Mouse (Mus musculus): ENCODE measurements around the gene Xlr. TPM values are rescaled to one million over a fixed set of nuclear protein-coding genes. Genes with fewer than 3 reads are reported as not detected.
"Not testable (repeated sequence)": the region's sequence is repeated elsewhere in the genome, so short reads cannot be mapped to it uniquely, and the experiment has no call there.

Gene Xlr
- polyA plus RNA-seq (2012; rRNA removed), result 0.87 and 1.1 TPM in 2 replicates

DNA sequence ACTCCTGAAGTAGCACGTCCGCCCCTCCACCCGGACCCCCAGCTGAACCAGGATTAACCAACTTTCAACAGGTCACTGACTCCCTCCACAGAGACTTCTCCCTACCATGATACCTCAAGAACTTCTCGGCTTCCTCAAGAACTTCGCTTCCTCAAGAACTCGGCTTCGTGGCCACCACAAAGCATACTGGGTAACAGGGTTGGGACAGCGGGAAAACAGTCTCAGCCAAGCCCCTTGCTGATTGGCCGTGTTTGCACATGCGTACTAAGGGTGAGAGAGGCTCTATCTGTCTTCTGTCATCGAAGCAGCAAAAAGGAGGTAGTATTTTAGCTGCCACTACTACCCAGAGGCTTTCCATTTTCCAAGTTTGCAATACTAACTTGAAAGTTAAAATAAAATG lies at the start of gene Xlr:
Gene Xlr (minus strand): TSS at position 188 of the 400 bp plus-strand sequence.
- not testable (repeated sequence) for H3K27me3 ChIP-seq (ENCODE audit: control insufficient read depth, insufficient read depth, low read length); DNase-seq; H3K4me3 ChIP-seq (replicated peaks; ENCODE audit: insufficient read depth, low read depth, low read length); H3K27ac ChIP-seq (ENCODE audit: insufficient read depth, low read length); H3K4me1 ChIP-seq (ENCODE audit: control insufficient read depth, insufficient read depth, low read length)
- WGBS, result 87% methylated on average over 11 of the region's 11 CpGs

DNA sequence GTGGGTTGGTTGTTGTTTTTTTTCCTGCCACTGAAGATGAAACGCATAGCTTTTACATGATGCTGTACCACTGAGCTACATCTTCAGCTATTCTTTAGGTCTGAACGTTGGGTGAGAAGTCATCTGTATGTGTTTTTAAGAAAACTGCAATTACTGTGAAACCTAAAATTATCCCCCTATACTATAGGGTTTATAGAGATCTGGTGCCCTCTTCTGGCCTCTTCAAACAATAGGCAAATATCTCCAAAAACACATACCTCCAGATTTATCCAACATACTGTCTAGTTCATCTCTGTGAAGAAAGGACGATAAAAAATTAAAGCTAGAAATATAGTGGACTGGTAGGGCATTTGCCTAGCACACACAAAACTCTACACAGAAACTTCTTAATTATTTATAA lies 1.6 kb upstream of the Xlr start:
- TF ChIP-seq POLR2A (IDR thresholded peaks at IDR 0.05; ENCODE audit: borderline replicate concordance, insufficient read depth, low read length) (no peak), CTCF (IDR thresholded peaks at IDR 0.05; ENCODE audit: borderline replicate concordance, insufficient read depth, low read depth, low read length) (no peak)
- Histone ChIP-seq H3K4me1 (ENCODE audit: control insufficient read depth, insufficient read depth, low read length) (no peaks in the 10 kb centered on the region), H3K27me3 (ENCODE audit: control insufficient read depth, insufficient read depth, low read length) (no peaks in the 10 kb centered on the region), H3K4me3 (replicated peaks; ENCODE audit: insufficient read depth, low read depth, low read length) (no peak overlapping the region), H3K27ac (ENCODE audit: insufficient read depth, low read length) (no peak overlapping the region)
- WGBS, result 28% methylated on average over 3 of the region's 3 CpGs
- no peak for DNase-seq

DNA sequence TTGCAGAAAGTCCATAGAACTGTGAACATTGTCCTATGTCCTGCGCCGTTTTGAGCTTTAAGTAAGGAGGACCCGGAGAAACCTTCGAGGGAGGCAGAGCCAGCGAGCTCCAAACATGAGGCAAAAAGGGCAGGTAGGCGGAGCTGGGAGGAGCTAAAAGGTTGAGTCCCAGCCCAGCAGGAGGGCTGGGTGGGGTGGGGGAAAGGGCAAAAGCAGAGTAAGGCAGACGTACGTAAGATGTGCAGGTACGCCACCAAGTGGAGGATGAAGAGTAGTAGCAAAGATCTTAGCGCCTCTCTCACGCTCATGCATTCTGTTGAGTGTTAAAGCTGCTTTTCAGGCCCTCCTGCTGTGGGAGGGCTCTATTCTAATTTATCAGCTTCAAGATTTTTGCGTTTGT lies 21.2 kb downstream of the Xlr start, which contains the start of gene Zfp36l3:
Gene Zfp36l3 (minus strand): TSS at position 119 of the 400 bp plus-strand sequence.
- no peak within 1 kb of the TSS for H3K27ac ChIP-seq (ENCODE audit: insufficient read depth, low read length)
- TF ChIP-seq CTCF (IDR thresholded peaks at IDR 0.05; ENCODE audit: borderline replicate concordance, insufficient read depth, low read depth, low read length), result no peak
- no peak for TF ChIP-seq POLR2A (IDR thresholded peaks at IDR 0.05; ENCODE audit: borderline replicate concordance, insufficient read depth, low read length)
- no peaks in the 10 kb centered on the region for H3K27me3 ChIP-seq (ENCODE audit: control insufficient read depth, insufficient read depth, low read length)
- DNase-seq, result no peak
- no peaks in the 10 kb centered on the region for H3K4me1 ChIP-seq (ENCODE audit: control insufficient read depth, insufficient read depth, low read length)
- no peak within 1 kb of the TSS for H3K4me3 ChIP-seq (replicated peaks; ENCODE audit: insufficient read depth, low read depth, low read length)
- 93% methylated on average over 12 of the region's 12 CpGs for WGBS

DNA sequence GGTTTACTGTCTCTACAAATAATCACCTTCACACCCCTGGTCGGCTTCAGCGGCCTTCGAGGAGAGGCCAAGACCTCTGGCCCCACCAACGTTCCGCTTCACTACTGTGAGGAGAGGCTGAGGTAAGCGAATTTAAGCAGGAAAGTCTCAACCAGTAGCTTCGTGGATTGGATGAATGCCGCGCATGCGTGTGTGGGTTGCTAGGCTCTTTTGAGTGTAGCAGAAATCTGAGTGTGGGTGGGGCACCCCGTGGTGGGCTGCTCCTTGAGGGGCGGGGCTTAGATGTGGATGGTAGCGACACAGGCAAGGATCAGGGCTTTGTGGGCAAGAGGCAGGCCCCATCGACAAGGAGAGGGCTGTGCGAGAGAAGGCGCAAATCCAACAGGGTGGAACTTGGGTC lies 39.8 kb downstream of the Xlr start, which contains the start of gene 1700013H16Rik:
Gene 1700013H16Rik (minus strand): TSS at position 96 of the 400 bp plus-strand sequence.
- H3K27ac ChIP-seq (ENCODE audit: insufficient read depth, low read length), result no peak within 1 kb of the TSS
- H3K4me1 ChIP-seq (ENCODE audit: control insufficient read depth, insufficient read depth, low read length), result no peaks in the 10 kb centered on the region
- no peak within 1 kb of the TSS for H3K4me3 ChIP-seq (replicated peaks; ENCODE audit: insufficient read depth, low read depth, low read length)
- no peaks in the 10 kb centered on the region for H3K27me3 ChIP-seq (ENCODE audit: control insufficient read depth, insufficient read depth, low read length)
- WGBS, result 95% methylated on average over 16 of the region's 16 CpGs
- TF ChIP-seq POLR2A (IDR thresholded peaks at IDR 0.05; ENCODE audit: borderline replicate concordance, insufficient read depth, low read length), result no peak
- TF ChIP-seq CTCF (IDR thresholded peaks at IDR 0.05; ENCODE audit: borderline replicate concordance, insufficient read depth, low read depth, low read length), result no peak
- DNase-seq, result no peak

DNA sequence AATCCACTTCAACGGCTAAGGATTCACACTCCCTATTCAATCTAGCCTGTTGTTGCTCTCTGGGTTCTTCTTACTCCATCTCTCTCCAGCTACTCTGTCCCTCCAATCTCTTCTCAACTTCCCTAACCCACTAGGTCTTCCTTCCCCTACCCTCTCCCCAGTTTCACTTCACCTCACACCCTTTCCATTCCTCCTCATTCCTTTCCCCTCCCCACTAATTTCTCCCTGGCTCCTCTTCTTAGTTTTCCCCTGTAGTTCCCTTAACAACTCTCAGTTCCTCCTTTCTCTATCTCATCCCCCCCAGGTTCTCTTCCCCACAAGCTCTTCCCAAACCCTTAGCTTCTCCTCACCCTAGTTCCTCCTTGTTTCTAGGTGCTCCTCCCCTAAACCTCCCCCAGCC lies 44.7 kb downstream of the Xlr start:
- H3K4me3 ChIP-seq (replicated peaks; ENCODE audit: insufficient read depth, low read depth, low read length), result no peak overlapping the region
- no peak overlapping the region for H3K27ac ChIP-seq (ENCODE audit: insufficient read depth, low read length)
- H3K27me3 ChIP-seq (ENCODE audit: control insufficient read depth, insufficient read depth, low read length), result no peaks in the 10 kb centered on the region
- TF ChIP-seq POLR2A (IDR thresholded peaks at IDR 0.05; ENCODE audit: borderline replicate concordance, insufficient read depth, low read length) (no peak), CTCF (IDR thresholded peaks at IDR 0.05; ENCODE audit: borderline replicate concordance, insufficient read depth, low read depth, low read length) (no peak)
- no peak for DNase-seq
- WGBS, result 77% methylated on average over 1 of the region's 1 CpGs
- H3K4me1 ChIP-seq (ENCODE audit: control insufficient read depth, insufficient read depth, low read length), result no peaks in the 10 kb centered on the region

DNA sequence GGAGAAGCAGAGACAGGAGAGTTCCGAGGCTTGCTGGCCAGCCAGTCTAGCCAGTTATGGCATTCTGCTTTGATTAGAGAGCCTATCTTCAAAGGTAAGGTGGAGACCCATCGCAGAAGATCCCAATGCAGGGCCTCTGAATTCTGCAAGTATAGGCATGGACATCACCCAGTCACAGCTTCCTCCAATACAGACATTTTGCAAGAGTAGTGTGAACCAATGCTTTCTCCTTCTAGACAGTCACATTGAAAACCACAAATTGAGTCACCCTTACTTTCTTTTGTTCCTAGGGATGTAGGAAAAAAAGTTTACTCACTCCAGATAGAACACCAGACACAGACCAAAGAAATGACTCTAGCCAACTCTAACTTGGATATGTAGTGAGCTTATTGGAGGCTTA lies 68.5 kb downstream of the Xlr start:
- H3K4me3 ChIP-seq (replicated peaks; ENCODE audit: insufficient read depth, low read depth, low read length), result no peak overlapping the region
- H3K4me1 ChIP-seq (ENCODE audit: control insufficient read depth, insufficient read depth, low read length), result no peaks in the 10 kb centered on the region
- H3K27me3 ChIP-seq (ENCODE audit: control insufficient read depth, insufficient read depth, low read length), result no peaks in the 10 kb centered on the region
- DNase-seq, result no peak
- no peak for TF ChIP-seq CTCF (IDR thresholded peaks at IDR 0.05; ENCODE audit: borderline replicate concordance, insufficient read depth, low read depth, low read length)
- TF ChIP-seq POLR2A (IDR thresholded peaks at IDR 0.05; ENCODE audit: borderline replicate concordance, insufficient read depth, low read length), result no peak
- H3K27ac ChIP-seq (ENCODE audit: insufficient read depth, low read length), result no peak overlapping the region
- WGBS, result 84% methylated on average over 2 of the region's 2 CpGs

Other genes with a start within 250 kb of the Xlr start
- gene Rtl8c, start 189.7 kb downstream of the Xlr start, polyA plus RNA-seq (2012; rRNA removed), result 296 and 324 TPM in 2 replicates
- not detected in 2 replicates for gene Gm14597, start 188.7 kb downstream of the Xlr start, polyA plus RNA-seq (2012; rRNA removed)
- 362 and 398 TPM in 2 replicates for gene Rtl8a, start 154.0 kb downstream of the Xlr start, polyA plus RNA-seq (2012; rRNA removed)
- 379 and 406 TPM in 2 replicates for gene Rtl8b, start 127.3 kb downstream of the Xlr start, polyA plus RNA-seq (2012; rRNA removed)
- gene 4930502E18Rik, start 72.9 kb downstream of the Xlr start, polyA plus RNA-seq (2012; rRNA removed), result 0.39 and 0.49 TPM in 2 replicates
- 0.11 TPM in 1 of 2 replicates, not detected in the other for gene 1700013H16Rik, start 39.9 kb downstream of the Xlr start, polyA plus RNA-seq (2012; rRNA removed)
- 0.06 and 0.10 TPM in 2 replicates for gene Zfp36l3, start 21.3 kb downstream of the Xlr start, polyA plus RNA-seq (2012; rRNA removed)